Mouse (Mus musculus): ENCODE measurements around the gene Spata20.

The Spata20 gene

DNA sequence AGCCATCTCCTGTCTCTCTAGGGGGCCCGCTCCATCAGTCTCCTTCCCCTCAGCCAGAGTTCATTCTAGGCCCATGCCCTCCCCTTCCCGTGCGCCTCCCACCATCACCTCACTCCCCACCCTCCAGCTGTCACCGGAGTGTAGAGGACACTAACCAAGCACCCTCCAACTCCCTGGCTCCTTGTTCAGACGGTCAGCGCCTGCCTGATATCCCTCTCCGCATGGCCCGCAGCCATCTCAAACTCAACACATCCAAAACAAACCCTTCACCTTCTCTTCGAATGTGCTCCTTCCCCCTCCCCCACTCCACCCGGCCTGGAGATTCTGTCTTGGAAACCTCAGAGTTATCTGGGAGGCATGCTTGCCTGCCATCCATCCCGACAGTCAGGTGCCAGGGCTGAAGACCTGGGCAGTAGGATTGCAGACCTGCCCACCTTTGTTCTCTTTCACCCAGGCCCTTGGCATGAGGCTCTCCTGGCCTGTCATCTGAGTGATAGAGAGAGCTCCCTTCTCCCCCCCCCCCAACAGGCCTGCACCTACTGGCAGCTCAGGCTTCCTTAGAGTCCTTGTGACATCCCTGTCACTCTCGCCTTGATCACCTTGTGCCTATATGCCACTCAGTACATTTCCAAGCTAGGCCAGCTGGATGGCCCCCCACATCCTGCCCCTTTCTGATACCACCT is 34.7 kb downstream of the Spata20 start:
- DNase-seq (ENCODE audit: low spot score in 2 of 2): no peak

- no peak for DNase-seq (ENCODE audit: low spot score in 2 of 2)
These were observed 36.1 kb downstream of the Spata20 start for GRCm38 (mm10) chr11:94449886-94450285.

GRCm38 (mm10) chr11:94449239-94449638 is 36.7 kb downstream of the Spata20 start:
- DNase-seq (ENCODE audit: low spot score in 2 of 2): no peak

DNA sequence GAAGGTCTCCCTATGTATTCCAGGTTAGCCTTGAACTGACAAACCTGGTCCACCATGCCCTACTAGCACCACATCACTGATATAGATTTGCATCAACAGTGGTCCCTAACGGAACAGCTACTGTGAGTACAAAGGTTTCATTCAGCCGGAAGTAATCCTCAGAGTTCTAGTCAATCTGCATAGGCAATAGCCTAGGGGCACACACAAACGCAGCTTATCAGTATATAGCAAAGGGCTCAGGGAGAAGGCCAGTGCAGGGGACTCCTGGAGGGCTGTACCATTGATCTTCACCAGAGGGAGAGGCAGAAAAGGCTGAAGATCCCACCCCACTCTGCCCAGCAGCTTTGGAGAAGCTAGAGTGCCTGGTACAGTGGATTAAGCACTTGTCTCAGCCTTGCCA is 39.0 kb downstream of the Spata20 start:
- DNase-seq (ENCODE audit: low spot score in 2 of 2): no peak

GRCm38 (mm10) chr11:94445300-94445699 is 40.7 kb downstream of the Spata20 start:
- no peak for DNase-seq (ENCODE audit: low spot score in 2 of 2)

GRCm38 (mm10) chr11:94444829-94445228 is 41.1 kb downstream of the Spata20 start:
- DNase-seq (ENCODE audit: low spot score in 2 of 2): no peak

GRCm38 (mm10) chr11:94441752-94442151 is 44.2 kb downstream of the Spata20 start:
- DNase-seq (ENCODE audit: low spot score in 2 of 2): no peak

DNA sequence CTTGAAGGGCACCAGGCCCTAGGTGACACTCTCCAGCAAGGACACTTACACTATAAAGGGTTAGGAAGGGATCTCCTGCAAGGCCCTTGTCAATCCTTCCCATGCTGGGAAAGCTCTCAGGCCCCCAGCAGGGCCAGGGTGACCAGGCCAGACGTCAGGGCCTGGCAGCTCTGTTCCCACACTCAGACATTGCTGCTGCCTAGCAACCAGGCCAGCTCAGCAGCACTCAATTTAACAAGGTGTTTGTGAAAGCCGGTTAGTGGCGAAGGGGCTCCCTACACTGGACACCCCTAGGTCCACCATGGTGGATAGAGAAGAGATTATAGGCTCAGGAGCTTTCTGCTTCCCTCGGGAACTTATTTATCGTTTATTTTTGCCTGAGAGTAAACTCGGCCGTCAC is 44.9 kb downstream of the Spata20 start:
- no peak for DNase-seq (ENCODE audit: low spot score in 2 of 2)

GRCm38 (mm10) chr11:94440421-94440820 is 45.6 kb downstream of the Spata20 start:
- DNase-seq (ENCODE audit: low spot score in 2 of 2): no peak

DNA sequence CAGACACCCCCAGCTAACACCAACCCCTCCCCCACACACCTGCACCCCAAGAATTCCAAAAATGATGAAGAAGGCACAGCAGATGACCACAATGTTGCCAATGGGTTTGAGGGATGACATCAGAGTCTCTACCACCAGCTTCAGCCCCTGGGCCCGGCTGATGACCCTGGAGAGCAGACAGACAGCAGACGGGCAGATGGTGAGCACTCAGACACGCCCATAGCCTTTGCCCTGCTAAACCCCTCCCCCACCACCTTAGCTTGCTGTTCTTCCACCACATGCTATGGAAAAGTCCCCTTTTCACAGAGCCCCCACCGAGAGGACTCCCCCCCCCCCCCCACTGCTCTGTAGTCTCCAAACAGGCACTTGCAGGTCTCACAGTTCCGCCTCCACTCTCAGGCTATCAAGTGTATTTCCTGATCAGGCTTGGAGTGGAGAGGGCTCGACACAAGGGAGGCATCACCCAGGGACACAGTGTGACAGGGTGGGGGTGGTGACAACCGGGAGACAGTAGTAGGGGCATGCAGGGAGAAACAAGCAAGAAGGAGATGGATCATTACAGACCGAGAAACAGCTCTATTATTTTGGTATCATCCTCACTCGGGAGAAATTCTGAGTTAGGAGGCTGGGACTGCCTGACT is 56.8 kb downstream of the Spata20 start:
- no peak for DNase-seq (ENCODE audit: low spot score in 2 of 2)
